Mouse (Mus musculus): Measurements from ENCODE around the gene Lrba. TPM values are rescaled to one million over a fixed set of nuclear protein-coding genes. Genes with fewer than 3 reads are reported as not detected.

Lrba gene
- total RNA-seq, 2 experiments from 2014 or later: 17.0 to 18.4 TPM

DNA sequence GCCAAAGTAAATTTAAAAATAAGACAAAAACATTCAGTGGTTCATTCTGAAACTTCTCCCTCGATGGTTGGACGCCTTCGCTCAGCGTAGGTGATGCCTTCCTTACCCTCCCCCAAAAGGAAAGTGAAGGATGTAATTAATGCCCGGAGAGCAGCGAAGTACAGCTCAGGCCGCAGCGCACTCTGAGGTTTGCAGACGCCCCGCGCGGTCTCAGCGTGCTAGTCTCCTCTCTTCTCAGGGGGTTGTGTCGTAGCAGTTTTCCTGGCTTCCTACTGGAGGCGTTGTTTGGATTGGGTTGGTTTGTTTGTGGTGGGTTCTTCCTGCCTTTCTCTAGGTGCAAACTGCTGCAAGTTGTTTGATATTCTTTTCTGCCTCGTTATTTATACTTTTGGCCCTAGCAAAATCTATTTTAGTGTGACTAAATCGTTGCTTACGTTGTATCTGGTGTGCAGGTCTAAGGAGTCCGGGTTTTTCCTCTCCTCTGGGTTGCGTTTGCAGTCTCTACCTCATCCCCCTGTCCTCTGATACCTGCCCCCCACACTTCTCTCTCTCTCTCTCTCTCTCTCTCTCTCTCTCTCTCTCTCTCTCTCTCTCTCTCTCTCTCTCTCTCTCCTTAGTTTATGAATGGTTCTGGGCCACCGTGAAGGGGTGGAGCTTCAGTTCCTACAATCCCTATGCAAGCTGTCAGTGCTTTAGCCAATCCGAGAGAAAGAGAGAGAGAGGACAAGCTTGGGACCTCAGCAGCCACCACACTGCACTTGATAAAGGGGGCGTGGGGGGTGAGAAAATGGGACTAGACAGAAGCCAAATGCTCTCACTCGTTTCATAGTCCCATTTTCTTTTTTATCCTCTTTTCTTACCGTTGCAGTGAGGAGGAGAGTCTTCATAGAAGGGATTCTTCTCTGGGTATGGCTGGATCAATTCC lies 323.9 kb downstream of the Lrba start, which contains the start of gene Mab21l2:
Mab21l2 (minus strand) TSS at position 539 of the 925 bp plus-strand sequence.
- intact Hi-C loops (cut with DNase I; ENCODE audit: low total_unique reads): no loop called here
- DNase-seq: peak; percentile 19

DNA sequence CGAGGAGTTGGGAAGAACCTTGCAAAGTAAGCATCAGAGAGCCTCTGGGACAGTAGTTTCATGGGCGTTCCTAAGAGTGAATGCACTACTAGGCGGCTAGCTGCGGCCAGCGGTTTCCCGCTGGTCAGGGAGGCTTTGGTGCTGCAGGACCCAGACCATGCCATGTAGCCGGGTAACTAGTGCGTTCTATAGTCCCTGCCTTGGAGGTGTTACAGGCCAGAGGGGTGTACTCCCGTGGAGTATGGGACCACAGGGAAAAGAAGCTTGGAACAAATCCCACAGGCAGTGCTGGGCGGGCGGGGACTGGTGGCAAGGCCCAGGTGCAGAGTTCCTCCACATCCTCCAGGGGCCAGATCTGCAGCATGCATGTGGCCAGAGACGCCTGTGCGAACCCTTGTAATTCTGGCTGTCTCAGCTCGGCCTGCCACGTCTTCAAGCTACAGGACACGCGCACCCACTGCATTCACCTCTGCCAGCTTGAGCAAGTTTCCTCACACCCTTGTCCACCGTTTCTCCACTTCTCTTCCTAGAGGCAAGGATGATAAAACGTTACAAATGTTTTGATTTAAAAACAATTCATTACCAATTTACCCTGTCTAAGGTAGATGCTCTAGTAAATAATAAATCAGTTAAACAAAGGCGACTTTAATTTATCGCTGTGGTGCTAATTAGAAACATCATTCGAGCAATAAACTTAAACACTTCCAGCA lies 326.0 kb downstream of the Lrba start:
- DNase-seq: peak; percentile 8
- intact Hi-C loops (cut with DNase I; ENCODE audit: low total_unique reads): no loop called here

DNA sequence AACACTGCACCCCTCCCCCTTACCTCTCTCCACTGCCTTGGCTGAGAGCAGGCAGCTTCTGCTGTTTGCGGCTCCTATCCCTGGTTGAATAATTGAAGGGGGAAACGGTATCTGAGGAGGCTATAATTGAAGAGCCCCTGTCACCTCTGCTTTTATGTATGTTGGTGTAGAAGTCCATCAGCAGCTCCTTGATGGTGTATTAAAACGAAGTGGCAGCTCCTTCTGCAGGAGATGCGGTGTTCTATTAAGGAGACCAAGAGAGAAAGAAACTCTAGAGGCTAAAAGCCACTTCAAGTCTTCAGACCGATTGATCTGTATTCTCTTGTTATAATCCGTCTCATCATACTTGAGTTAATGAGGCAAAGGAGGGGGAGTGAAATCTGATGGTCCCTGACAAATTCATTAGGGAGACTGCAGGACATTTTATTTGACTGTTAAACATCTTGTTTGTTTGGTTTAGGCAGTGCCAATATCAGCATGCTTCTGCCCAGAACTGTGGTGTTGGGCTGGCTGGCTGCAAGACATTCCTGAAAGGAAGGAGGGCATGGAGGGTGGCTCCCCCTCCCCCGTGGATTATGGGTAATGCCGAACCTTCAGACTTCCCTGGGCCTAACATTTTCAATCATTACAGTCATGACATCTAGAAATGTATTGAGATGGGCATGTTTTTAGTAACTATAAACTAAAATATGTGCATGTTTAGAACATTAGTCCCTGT lies 326.7 kb downstream of the Lrba start:
- no peak for DNase-seq
- intact Hi-C loops (cut with DNase I; ENCODE audit: low total_unique reads): no loop called here

GRCm38 (mm10) chr3:86552170-86552569 lies 327.7 kb downstream of the Lrba start:
- DNase-seq: no peak
- intact Hi-C loops (cut with DNase I; ENCODE audit: low total_unique reads): no loop called here

GRCm38 (mm10) chr3:86558976-86559375 lies 334.5 kb downstream of the Lrba start:
- no peak for DNase-seq
- intact Hi-C loops (cut with DNase I; ENCODE audit: low total_unique reads): no loop called here

DNA sequence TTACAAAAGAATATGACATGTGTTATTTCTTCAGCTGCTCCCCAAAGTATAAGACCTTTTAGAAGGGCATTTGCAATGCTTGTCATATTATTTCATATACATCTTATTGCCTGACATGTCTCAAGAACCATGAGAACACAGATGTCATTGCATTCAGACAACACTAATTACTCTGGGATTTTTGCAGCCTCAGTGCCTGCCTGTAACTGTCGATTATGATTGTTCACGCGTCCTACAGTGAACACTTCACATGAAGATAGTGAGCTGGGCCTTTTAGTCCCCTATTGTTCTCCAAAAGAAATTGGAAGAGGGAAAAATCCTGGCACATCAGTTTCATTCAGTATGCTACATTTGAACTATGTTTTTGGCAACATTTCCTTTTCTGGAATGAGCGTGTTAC lies 335.2 kb downstream of the Lrba start:
- intact Hi-C loops (cut with DNase I; ENCODE audit: low total_unique reads): no loop called here

GRCm38 (mm10) chr3:86560281-86561022 lies 336.0 kb downstream of the Lrba start:
- intact Hi-C loops (cut with DNase I; ENCODE audit: low total_unique reads): no loop called here
- DNase-seq: no peak

More for the DNA sequence above, 335.2 kb downstream of the Lrba start:
- no peak for DNase-seq

GRCm38 (mm10) chr3:86561023-86561344 lies 336.5 kb downstream of the Lrba start:
- intact Hi-C loops (cut with DNase I; ENCODE audit: low total_unique reads): no loop called here

GRCm38 (mm10) chr3:86561396-86561795 lies 336.9 kb downstream of the Lrba start:
- no peak for DNase-seq

More at GRCm38 (mm10) chr3:86561023-86561344, 336.5 kb downstream of the Lrba start:
- DNase-seq: no peak

GRCm38 (mm10) chr3:86567312-86567711 lies 342.8 kb downstream of the Lrba start:
- intact Hi-C loops (cut with DNase I; ENCODE audit: low total_unique reads): no loop called here
- DNase-seq: no peak

More at GRCm38 (mm10) chr3:86561396-86561795, 336.9 kb downstream of the Lrba start:
- intact Hi-C loops (cut with DNase I; ENCODE audit: low total_unique reads): no loop called here

DNA sequence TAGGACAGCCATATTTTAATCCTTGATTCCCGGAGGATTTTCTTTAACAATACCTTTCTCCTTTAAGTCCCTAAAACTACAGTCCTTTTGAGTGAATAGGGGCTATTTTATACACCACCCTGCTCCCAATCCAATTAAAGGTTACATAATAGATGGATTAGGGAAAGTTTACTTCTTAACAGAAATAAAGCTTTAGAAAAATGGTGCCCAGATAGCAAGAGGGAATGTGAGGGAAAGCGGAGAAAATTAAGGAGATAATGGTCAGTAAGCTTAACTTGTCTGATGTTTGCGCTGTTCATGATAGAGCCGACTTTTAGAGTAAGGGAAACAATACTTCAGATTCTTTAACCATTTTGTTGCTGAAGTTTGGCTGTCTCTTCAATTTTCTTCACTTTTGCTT lies 347.0 kb downstream of the Lrba start:
- intact Hi-C loops (cut with DNase I; ENCODE audit: low total_unique reads): no loop called here
- no peak for DNase-seq

GRCm38 (mm10) chr3:86572519-86573244 lies 348.2 kb downstream of the Lrba start:
- DNase-seq: no peak
- intact Hi-C loops (cut with DNase I; ENCODE audit: low total_unique reads): no loop called here

- no peak for DNase-seq
- intact Hi-C loops (cut with DNase I; ENCODE audit: low total_unique reads): no loop called here
These were observed 350.8 kb downstream of the Lrba start for GRCm38 (mm10) chr3:86575312-86575711.

DNA sequence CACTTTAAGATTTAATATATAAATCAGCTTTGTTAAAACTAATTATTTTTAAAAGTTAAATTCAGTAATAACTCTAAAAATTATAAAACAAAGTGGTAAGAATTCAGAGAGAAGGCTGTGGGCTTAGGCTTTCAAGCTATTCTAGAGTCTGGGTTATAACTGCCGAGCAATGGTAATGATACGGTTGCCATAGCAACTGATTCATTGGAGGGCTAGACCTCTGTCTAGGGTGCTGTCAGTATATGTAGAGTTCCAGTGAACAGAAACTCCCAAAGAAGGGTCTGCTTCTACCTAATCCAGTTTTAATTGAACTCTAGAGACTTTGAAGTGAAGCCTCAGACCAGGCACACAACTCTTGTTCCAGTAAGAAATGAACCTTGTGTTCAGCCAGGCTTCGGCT lies 377.8 kb downstream of the Lrba start:
- no peak for DNase-seq
- intact Hi-C loops (cut with DNase I; ENCODE audit: low total_unique reads): no loop called here

GRCm38 (mm10) chr3:86605775-86606174 lies 381.3 kb downstream of the Lrba start:
- intact Hi-C loops (cut with DNase I; ENCODE audit: low total_unique reads): no loop called here
- DNase-seq: no peak

- no peak for DNase-seq
- intact Hi-C loops (cut with DNase I; ENCODE audit: low total_unique reads): no loop called here
These were observed 402.7 kb downstream of the Lrba start for GRCm38 (mm10) chr3:86627008-86627743.

DNA sequence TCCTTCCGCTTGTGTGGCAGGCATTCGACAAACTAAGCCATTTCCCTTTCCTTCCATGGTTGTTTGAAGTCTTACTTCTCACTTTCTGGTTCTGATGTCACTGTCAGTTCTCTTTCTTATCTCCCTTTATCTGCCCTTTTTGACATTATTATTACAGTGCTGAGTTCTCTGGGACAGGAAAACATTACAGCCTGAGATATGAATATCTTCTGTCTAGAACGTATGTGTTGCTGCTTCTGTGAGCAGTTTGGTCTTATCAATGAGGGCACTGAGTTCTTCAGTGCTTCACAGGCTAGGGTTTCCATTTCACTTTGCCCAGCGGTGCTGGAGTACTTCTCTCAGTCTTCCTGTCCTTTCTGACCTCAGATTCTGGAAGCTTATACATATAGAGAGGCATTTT lies 404.9 kb downstream of the Lrba start:
- intact Hi-C loops (cut with DNase I; ENCODE audit: low total_unique reads): no loop called here

DNA sequence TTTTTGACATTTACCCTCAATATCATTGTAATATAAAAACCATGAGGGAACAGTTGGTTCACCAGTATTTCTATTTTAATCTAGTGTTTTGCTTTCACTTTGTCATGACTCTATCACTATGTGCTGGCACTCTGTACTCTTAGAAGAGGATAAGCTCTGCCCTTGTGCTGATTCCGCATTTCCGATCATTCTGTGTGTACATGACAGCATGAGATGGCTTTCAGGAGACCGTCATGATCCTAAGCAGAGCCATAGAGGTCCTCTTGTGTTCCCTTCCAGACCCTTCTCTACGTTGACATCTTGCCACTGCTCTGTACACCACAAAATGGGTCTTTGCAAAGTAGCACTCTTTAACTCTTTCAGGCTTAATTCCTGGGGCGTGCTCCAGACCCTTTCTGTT lies 411.0 kb downstream of the Lrba start:
- DNase-seq: no peak
- intact Hi-C loops (cut with DNase I; ENCODE audit: low total_unique reads): no loop called here

More for the DNA sequence above, 404.9 kb downstream of the Lrba start:
- DNase-seq: no peak

Measured in gastrocnemius, postnatal 14 days (tissue).